Mouse (Mus musculus) layer of hippocampus, adult 11-12 months (tissue): ENCODE measurements at regions not wholly inside any gene's neighbourhood (a gene's known extent, or its start where the extent isn't known, plus 50 kb on each side); places are given as distances from the start of the nearest gene placed in this dataset.

Experiments used
- DNase-seq: peaks from one replicate; pipeline ENCODE4 v3.0.0; 2022; ENCODE audit warnings: low spot score

GRCm38 (mm10) chr13:37468304-37469178 is 123.5 kb downstream of the Ly86 start:
- no peak for DNase-seq

- no peak for DNase-seq
Observed at GRCm38 (mm10) chr13:37470230-37470907, 125.4 kb downstream of the Ly86 start.

GRCm38 (mm10) chr13:37473359-37473758 is 128.4 kb downstream of the Ly86 start:
- no peak for DNase-seq

- no peak for DNase-seq
Observed at GRCm38 (mm10) chr13:37475804-37476203, 130.8 kb downstream of the Ly86 start.

- DNase-seq: no peak
Observed at GRCm38 (mm10) chr13:37476256-37477053, 131.4 kb downstream of the Ly86 start.

GRCm38 (mm10) chr13:37477342-37477741 is 132.3 kb downstream of the Ly86 start:
- no peak for DNase-seq

GRCm38 (mm10) chr13:37477749-37478548 is 132.9 kb downstream of the Ly86 start:
- DNase-seq: no peak

GRCm38 (mm10) chr13:37479182-37479691 is 134.2 kb downstream of the Ly86 start:
- no peak for DNase-seq

GRCm38 (mm10) chr13:37481514-37481913 is 136.5 kb downstream of the Ly86 start:
- no peak for DNase-seq

GRCm38 (mm10) chr13:37482038-37482437 is 137.0 kb downstream of the Ly86 start:
- DNase-seq: no peak

- peak; percentile 63 for DNase-seq
Observed at GRCm38 (mm10) chr13:37482589-37482988, 137.6 kb downstream of the Ly86 start.

GRCm38 (mm10) chr13:37483010-37483855 is 138.2 kb downstream of the Ly86 start:
- DNase-seq: no peak

GRCm38 (mm10) chr13:37484631-37485030 is 139.6 kb downstream of the Ly86 start:
- no peak for DNase-seq

- DNase-seq: no peak
Observed at GRCm38 (mm10) chr13:37492115-37493001, 147.3 kb downstream of the Ly86 start.

- DNase-seq: no peak
Observed at GRCm38 (mm10) chr13:37493331-37493730, 148.3 kb downstream of the Ly86 start.

- DNase-seq: no peak
Observed at GRCm38 (mm10) chr13:37495272-37495932, 150.4 kb downstream of the Ly86 start.

GRCm38 (mm10) chr13:37497986-37498385 is 153.0 kb downstream of the Ly86 start:
- DNase-seq: no peak

- no peak for DNase-seq
Observed at GRCm38 (mm10) chr13:37500668-37501286, 155.8 kb downstream of the Ly86 start.
